Mouse (Mus musculus) liver, embryonic 13.5 days (tissue): Measurements from ENCODE around the gene Synj1. TPM values are rescaled to one million over a fixed set of nuclear protein-coding genes. Genes with fewer than 3 reads are reported as not detected.

ENCODE experiments used
- microRNA-seq: library from miRNA; unstranded; fragments of <30 nt; microRNA quantifications from one replicate; pipeline ENCODE4, GENCODE M21; 2016
- polyA plus RNA-seq: library from polyadenylated mRNA; unstranded; fragments of >200 nt; fragmentation: Nextera tagmentation; extraction: Ambion mirVana; gene quantifications from 2 replicates; pipeline ENCODE4 v1.2.1, GENCODE M21; 2015

The Synj1 gene
- polyA plus RNA-seq, 1 experiment from 2014 or later = 13.0 TPM

Small RNA genes within 50 kb of the gene (microRNA-seq; reads per million reads assigned to microRNA genes)
- gene Gm22933 = not detected

Other genes starting within 250 kb of the Synj1 start
- 4.7 and 7.5 TPM in 2 replicates for gene Urb1, start 200.9 kb downstream of the Synj1 start, polyA plus RNA-seq
- gene Eva1c, start 184.6 kb downstream of the Synj1 start, polyA plus RNA-seq = 0.25 and 0.31 TPM in 2 replicates
- gene Cfap298, start 76.2 kb downstream of the Synj1 start, polyA plus RNA-seq = 33.2 and 39.9 TPM in 2 replicates
- gene Paxbp1, start 33.2 kb upstream of the Synj1 start, polyA plus RNA-seq = 15.8 and 19.0 TPM in 2 replicates
- not detected in 2 replicates for gene 4932438H23Rik, start 83.8 kb upstream of the Synj1 start, polyA plus RNA-seq
- not detected in 2 replicates for gene Olig2, start 214.1 kb upstream of the Synj1 start, polyA plus RNA-seq